Comparison of ENCODE assay signal across 21 mouse cellular contexts in the genomic region with DNA sequence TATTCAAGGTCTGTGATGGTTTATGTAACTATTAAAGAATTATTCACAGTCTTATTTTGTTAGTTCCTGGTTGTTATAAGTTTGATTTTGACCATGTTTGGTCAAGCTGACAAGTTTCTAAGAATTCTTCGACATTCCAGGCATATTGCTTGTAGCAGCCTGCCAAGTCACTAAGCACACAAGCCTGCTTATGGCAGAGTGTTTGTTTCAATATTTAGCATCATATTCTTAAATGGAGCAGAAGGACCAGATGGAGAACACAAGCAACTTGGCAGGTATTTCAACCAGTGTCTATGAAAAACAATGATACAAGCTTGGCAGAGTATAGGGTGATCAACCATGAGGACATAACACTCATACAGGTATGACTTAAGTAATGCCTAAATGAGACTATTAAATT. TPM values are rescaled to one million over a fixed set of nuclear protein-coding genes. Genes with fewer than 3 reads are reported as not detected.
DNase-seq lines count a peak whose midpoint lies in the region; ATAC-seq and TF ChIP-seq lines count a peak whose summit lies in the region.
"Had no signal": no experiment of that assay in that cellular context is flagged by ENCODE, and none has a peak within 500 bp of the region (broad histone marks: within the 10 kb centered on the region; RNA-seq: fewer than 3 reads in every experiment).

No protein-coding gene starts in this region.

- H3K27ac ChIP-seq in embryonic facial prominence, embryonic 14.5 days (replicated peaks; ENCODE audit: low read depth, low read length) = no peak overlapping the region
- H3K27ac ChIP-seq in embryonic facial prominence, embryonic 10.5 days (replicated peaks) = no peak overlapping the region
- no peak overlapping the region for H3K27ac ChIP-seq in cerebellum, adult 2 months (ENCODE audit: insufficient read depth, low read length)
- H3K27ac ChIP-seq: embryonic facial prominence, embryonic 12.5 days; heart, embryonic 13.5 days; limb, embryonic 12.5 days; liver, embryonic 15.5 days; midbrain, embryonic 12.5 days had no signal

- 71% methylated on average over 1 of the region's 1 CpGs for WGBS in embryonic facial prominence, embryonic 14.5 days
- WGBS in embryonic facial prominence, embryonic 10.5 days = 88% methylated on average over 1 of the region's 1 CpGs
- 20% methylated on average over 1 of the region's 1 CpGs for WGBS in cerebellum, adult 2 months

- H3K4me2 ChIP-seq in embryonic facial prominence, embryonic 14.5 days (ENCODE audit: low read depth, low read length) = no peak overlapping the region
- H3K4me2 ChIP-seq: embryonic facial prominence, embryonic 12.5 days; heart, embryonic 13.5 days; limb, embryonic 12.5 days; liver, embryonic 15.5 days; midbrain, embryonic 12.5 days had no signal

- no peaks in the 10 kb centered on the region for H3K9me3 ChIP-seq in embryonic facial prominence, embryonic 14.5 days (ENCODE audit: control insufficient read depth, low read length)
- no peaks in the 10 kb centered on the region for H3K9me3 ChIP-seq in embryonic facial prominence, embryonic 10.5 days
- H3K9me3 ChIP-seq: embryonic facial prominence, embryonic 12.5 days; heart, embryonic 13.5 days; limb, embryonic 12.5 days; liver, embryonic 15.5 days; midbrain, embryonic 12.5 days had no signal

- no peaks in the 10 kb centered on the region for H3K36me3 ChIP-seq in embryonic facial prominence, embryonic 14.5 days (ENCODE audit: control insufficient read depth, insufficient read depth, low read length)
- H3K36me3 ChIP-seq in embryonic facial prominence, embryonic 10.5 days (replicated peaks) = no peaks in the 10 kb centered on the region
- H3K36me3 ChIP-seq: embryonic facial prominence, embryonic 12.5 days; heart, embryonic 13.5 days; limb, embryonic 12.5 days; liver, embryonic 15.5 days; midbrain, embryonic 12.5 days had no signal

- no peaks in the 10 kb centered on the region for H3K27me3 ChIP-seq in embryonic facial prominence, embryonic 14.5 days (replicated peaks; ENCODE audit: control insufficient read depth, insufficient read depth, low read length)
- H3K27me3 ChIP-seq in embryonic facial prominence, embryonic 10.5 days (replicated peaks; ENCODE audit: low read depth, poor library complexity, severe bottlenecking) = no peaks in the 10 kb centered on the region
- no peaks in the 10 kb centered on the region for H3K27me3 ChIP-seq in cerebellum, adult 2 months (ENCODE audit: control insufficient read depth, insufficient read depth, low read length)
- H3K27me3 ChIP-seq: CH12.LX; embryonic facial prominence, embryonic 12.5 days; heart, embryonic 13.5 days; limb, embryonic 12.5 days; liver, embryonic 15.5 days; midbrain, embryonic 12.5 days had no signal

- DNase-seq in embryonic facial prominence, embryonic 14.5 days (ENCODE audit: low spot score) = peak; percentile 22
- no peak for DNase-seq in embryonic facial prominence, embryonic 10.5 days (ENCODE audit: low spot score)
- peak; percentile 26 for DNase-seq in layer of hippocampus, adult 9-11 months
- DNase-seq in layer of hippocampus, postnatal 10 days (ENCODE audit: low spot score in 2 of 2) = no peak
- peak; percentile 26 to 86 for DNase-seq in cerebellum, adult 2 months
- peak; percentile 34 for DNase-seq in fat pad, adult 2 months (ENCODE audit: extremely low read depth, low read depth, low spot score)
- DNase-seq in urinary bladder, adult 18-20 months (ENCODE audit: low spot score in 2 of 2) = no peak
- DNase-seq: adrenal gland, postnatal 14 days; kidney, postnatal 14 days; lung, postnatal 4 days; thymus, postnatal 36 days had no signal

- no peak for ATAC-seq in embryonic facial prominence, embryonic 14.5 days (ENCODE audit: low read depth)
- no peak for ATAC-seq in monocyte, adult 5-6 weeks (replicated peaks; ENCODE audit: insufficient number of reproducible peaks, low FRiP score, low TSS enrichment, poor library complexity, severe bottlenecking)
- ATAC-seq: inflammation-experienced regulatory T-cells, adult 6 months had no signal

- TF ChIP-seq POLR2A in cerebellum, adult 2 months (IDR thresholded peaks at IDR 0.05; ENCODE audit: borderline replicate concordance, insufficient read depth, low read length) = no peak

- H3K4me3 ChIP-seq in embryonic facial prominence, embryonic 14.5 days (ENCODE audit: low read depth, low read length) = no peak overlapping the region
- no peak overlapping the region for H3K4me3 ChIP-seq in embryonic facial prominence, embryonic 10.5 days
- no peak overlapping the region for H3K4me3 ChIP-seq in cerebellum, adult 2 months (replicated peaks; ENCODE audit: insufficient read depth, low read depth, low read length)
- H3K4me3 ChIP-seq: embryonic facial prominence, embryonic 12.5 days; heart, embryonic 13.5 days; limb, embryonic 12.5 days; liver, embryonic 15.5 days; midbrain, embryonic 12.5 days had no signal

- no peak for TF ChIP-seq CTCF in cerebellum, adult 2 months (IDR thresholded peaks at IDR 0.05; ENCODE audit: borderline replicate concordance, insufficient read depth, low read depth, low read length)

- no peaks in the 10 kb centered on the region for H3K4me1 ChIP-seq in embryonic facial prominence, embryonic 14.5 days (ENCODE audit: control insufficient read depth, insufficient read depth, low read length)
- H3K4me1 ChIP-seq in embryonic facial prominence, embryonic 10.5 days = no peaks in the 10 kb centered on the region
- H3K4me1 ChIP-seq in cerebellum, adult 2 months (ENCODE audit: control insufficient read depth, insufficient read depth, low read length) = no peaks in the 10 kb centered on the region
- H3K4me1 ChIP-seq: embryonic facial prominence, embryonic 12.5 days; heart, embryonic 13.5 days; limb, embryonic 12.5 days; liver, embryonic 15.5 days; midbrain, embryonic 12.5 days had no signal

- no peak overlapping the region for H3K9ac ChIP-seq in embryonic facial prominence, embryonic 14.5 days (ENCODE audit: low read depth, low read length)
- H3K9ac ChIP-seq: embryonic facial prominence, embryonic 12.5 days; heart, embryonic 13.5 days; limb, embryonic 12.5 days; liver, embryonic 15.5 days; midbrain, embryonic 12.5 days had no signal

RNA-seq across cellular contexts. Expression of a gene that starts 55.8 kb away (rescaled TPM):
- not detected in 2 replicates for polyA plus RNA-seq in embryonic facial prominence, embryonic 14.5 days (2014; fragmentation: Nextera tagmentation; extraction: Ambion mirVana)
- not detected in 2 replicates for polyA plus RNA-seq in embryonic facial prominence, embryonic 10.5 days (2016; fragmentation: Nextera tagmentation; extraction: Ambion mirVana)
- not detected for total RNA-seq in layer of hippocampus, postnatal 10 days (2021)
- polyA plus RNA-seq in cerebellum, adult 2 months (2012; rRNA removed) = not detected in 2 replicates
- total RNA-seq in monocyte, adult 5-6 weeks (2017) = not detected in 3 replicates
- total RNA-seq: adrenal gland, postnatal 14 days; CH12.LX; gastrocnemius, postnatal 4 days; hematopoietic stem cell, adult 5-6 weeks had no signal
- polyA plus RNA-seq: embryonic facial prominence, embryonic 12.5 days; heart, embryonic 13.5 days; inflammation-experienced regulatory T-cells, adult 6 months; limb, embryonic 12.5 days; liver, embryonic 15.5 days; midbrain, embryonic 12.5 days had no signal

Comparison
In these comparisons a context has a peak if more than half of its experiments do, and no peak if none do; other contexts are left out.
1. DNase-seq: peak in embryonic facial prominence, embryonic 14.5 days (single experiment), layer of hippocampus, adult 9-11 months (single experiment), cerebellum, adult 2 months (2 of 2) and fat pad, adult 2 months (single experiment); none in embryonic facial prominence, embryonic 10.5 days (single experiment), layer of hippocampus, postnatal 10 days (0 of 2) and urinary bladder, adult 18-20 months (0 of 2).